Comparison of ENCODE assay signal across 8 mouse cellular contexts in genomic region chr7:37769526-37770399, GRCm38 (mm10). TPM values are rescaled to one million over a fixed set of nuclear protein-coding genes. Genes with fewer than 3 reads are reported as not detected.
DNase-seq lines count a peak whose midpoint lies in the region; ATAC-seq and TF ChIP-seq lines count a peak whose summit lies in the region.

No protein-coding gene starts in this region.

- peaks cover 93% of the 10 kb centered on the region for H3K27me3 ChIP-seq in E14TG2a.4 (ENCODE audit: insufficient read depth, low read length)
- peaks cover 61% of the 10 kb centered on the region for H3K27me3 ChIP-seq in heart, embryonic 12.5 days (replicated peaks)
- H3K27me3 ChIP-seq in liver, embryonic 12.5 days (replicated peaks) = peaks cover 95% of the 10 kb centered on the region

- peak overlapping the region; percentile 72 for H3K9ac ChIP-seq in heart, embryonic 12.5 days
- no peak overlapping the region for H3K9ac ChIP-seq in liver, embryonic 12.5 days

- TF ChIP-seq CTCF in E14TG2a.4 (conservative IDR thresholded peaks at IDR 0.05; ENCODE audit: low read length) = no peak

- WGBS in heart, embryonic 12.5 days = under 1% methylated on average over 53 of the region's 53 CpGs
- 2% methylated on average over 51 of the region's 53 CpGs for WGBS in liver, embryonic 12.5 days (ENCODE audit: insufficient replicate concordance)

- H3K27ac ChIP-seq in heart, embryonic 12.5 days (ENCODE audit: poor library complexity, severe bottlenecking) = no peak overlapping the region
- no peak overlapping the region for H3K27ac ChIP-seq in liver, embryonic 12.5 days

- peak overlapping the region; percentile 97 for H3K4me2 ChIP-seq in heart, embryonic 12.5 days
- peak overlapping the region; percentile 63 for H3K4me2 ChIP-seq in liver, embryonic 12.5 days

- no peaks in the 10 kb centered on the region for H3K36me3 ChIP-seq in E14TG2a.4 (ENCODE audit: insufficient read depth, low read length)
- H3K36me3 ChIP-seq in heart, embryonic 12.5 days = no peaks in the 10 kb centered on the region
- H3K36me3 ChIP-seq in liver, embryonic 12.5 days = no peaks in the 10 kb centered on the region

- no peaks in the 10 kb centered on the region for H3K9me3 ChIP-seq in E14TG2a.4 (ENCODE audit: low read length)
- H3K9me3 ChIP-seq in heart, embryonic 12.5 days (replicated peaks) = no peaks in the 10 kb centered on the region
- no peaks in the 10 kb centered on the region for H3K9me3 ChIP-seq in liver, embryonic 12.5 days (replicated peaks)

- H3K4me3 ChIP-seq in E14TG2a.4 (replicated peaks; ENCODE audit: low read length) = peak overlapping the region; percentile 75
- H3K4me3 ChIP-seq in heart, embryonic 12.5 days = peak overlapping the region; percentile 67
- H3K4me3 ChIP-seq in liver, embryonic 12.5 days = peak overlapping the region; percentile 32

- DNase-seq in gastrocnemius, postnatal 10 days = peak; percentile 41
- DNase-seq in gastrocnemius, postnatal 25 days = no peak
- peak; percentile 59 for DNase-seq in cerebellum, adult 9-11 months
- peak; percentile 27 for DNase-seq in right cerebral cortex, postnatal 25 days
- no peak for DNase-seq in ovary, postnatal 10 days (ENCODE audit: low spot score)

- no peak; the same call in 1 of the 2 replicates for ATAC-seq in heart, embryonic 12.5 days (ENCODE audit: insufficient number of reproducible peaks, low FRiP score)
- ATAC-seq in liver, embryonic 12.5 days = no peak

- peaks cover 27% of the 10 kb centered on the region for H3K4me1 ChIP-seq in E14TG2a.4 (replicated peaks; ENCODE audit: low read depth, low read length)
- H3K4me1 ChIP-seq in heart, embryonic 12.5 days (replicated peaks) = peaks cover 18% of the 10 kb centered on the region
- peaks cover 3% of the 10 kb centered on the region; the same call in 1 of the 2 replicates for H3K4me1 ChIP-seq in liver, embryonic 12.5 days

RNA-seq across cellular contexts. Expression of gene Zfp536, which starts 3.7 kb away (rescaled TPM):
- total RNA-seq in gastrocnemius, postnatal 10 days (2021) = 1 to 10 TPM; 3.9 to 4.2 TPM
- total RNA-seq in gastrocnemius, postnatal 25 days (2021) = 1 to 10 TPM in 1 of 2 experiments, under 1 TPM in 1; 0.75 to 1.5 TPM
- 4.7 and 5.1 TPM in 2 replicates for polyA plus RNA-seq in heart, embryonic 12.5 days (2016; fragmentation: Nextera tagmentation; extraction: Ambion mirVana)
- polyA plus RNA-seq in liver, embryonic 12.5 days (2016; fragmentation: Nextera tagmentation; extraction: Ambion mirVana) = 0.19 and 0.23 TPM in 2 replicates

Comparison
In these comparisons a context has a peak if more than half of its experiments do, and no peak if none do; other contexts are left out.
1. DNase-seq: peak in gastrocnemius, postnatal 10 days (single experiment), cerebellum, adult 9-11 months (single experiment) and right cerebral cortex, postnatal 25 days (single experiment); none in gastrocnemius, postnatal 25 days (single experiment) and ovary, postnatal 10 days (single experiment).
2. Peak in every context shown above with its lines, with median percentiles within 50 percentile points of each other: H3K4me3 ChIP-seq.